Mouse (Mus musculus): Measurements from ENCODE around the gene Zfand3. TPM values are rescaled to one million over a fixed set of nuclear protein-coding genes. Genes with fewer than 3 reads are reported as not detected.

Zfand3 gene
- polyA plus RNA-seq, 2 experiments, result 9.6 to 19.2 TPM

DNA sequence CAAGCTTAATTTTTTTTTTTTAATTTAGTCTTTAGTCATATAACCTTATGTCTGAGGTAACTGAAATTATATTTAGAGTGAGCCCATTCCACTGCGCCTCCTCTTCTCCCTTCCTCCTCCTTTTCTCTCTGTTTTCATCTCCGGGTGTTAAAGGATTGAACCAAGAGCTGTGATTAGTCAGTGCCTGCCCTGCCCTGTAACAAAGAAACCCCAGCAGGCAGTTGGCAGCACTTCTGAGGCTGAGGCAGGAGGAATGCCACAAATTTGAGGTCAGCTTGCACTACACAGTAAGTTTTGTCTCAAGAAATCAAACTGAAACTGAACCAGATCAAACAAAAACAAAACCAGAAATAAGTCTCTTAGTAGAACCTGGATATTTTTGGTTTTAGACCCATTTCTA lies 49.3 kb downstream of the Zfand3 start:
- 80% methylated on average over 2 of the region's 2 CpGs for WGBS (ENCODE audit: insufficient replicate concordance)
- Histone ChIP-seq H3K9ac (replicated peaks) (no peak overlapping the region), H3K27me3 (ENCODE audit: control insufficient read depth, insufficient read depth, low read length) (no peaks in the 10 kb centered on the region), H3K4me1 (replicated peaks; ENCODE audit: control insufficient read depth in 2 of 2, insufficient read depth in 2 of 2, low read length in 1 of 2) (peaks cover 0 to 4% of the 10 kb centered on the region in 2 experiments; a peak in 3 of 4 replicates), H3K9me3 (ENCODE audit: control insufficient read depth, low read length) (no peaks in the 10 kb centered on the region), H3K36me3 (replicated peaks; ENCODE audit: control insufficient read depth, insufficient read depth, low read depth) (no peaks in the 10 kb centered on the region), H3K4me2 (ENCODE audit: low read depth) (no peak overlapping the region), H3K4me3 (ENCODE audit: insufficient read depth in 1 of 2, low read depth in 2 of 2, low read length in 2 of 2) (no peak overlapping the region), H3K27ac (no peak overlapping the region)
- ATAC-seq (ENCODE audit: insufficient read depth) (no peak), DNase-seq (ENCODE audit: low read depth in 3 of 3, low spot score in 3 of 3) (no peak)
- no peak for TF ChIP-seq EP300 (IDR thresholded peaks at IDR 0.05; ENCODE audit: low read depth)
- no peak for TF ChIP-seq CTCF (IDR thresholded peaks at IDR 0.05; ENCODE audit: low read depth)

DNA sequence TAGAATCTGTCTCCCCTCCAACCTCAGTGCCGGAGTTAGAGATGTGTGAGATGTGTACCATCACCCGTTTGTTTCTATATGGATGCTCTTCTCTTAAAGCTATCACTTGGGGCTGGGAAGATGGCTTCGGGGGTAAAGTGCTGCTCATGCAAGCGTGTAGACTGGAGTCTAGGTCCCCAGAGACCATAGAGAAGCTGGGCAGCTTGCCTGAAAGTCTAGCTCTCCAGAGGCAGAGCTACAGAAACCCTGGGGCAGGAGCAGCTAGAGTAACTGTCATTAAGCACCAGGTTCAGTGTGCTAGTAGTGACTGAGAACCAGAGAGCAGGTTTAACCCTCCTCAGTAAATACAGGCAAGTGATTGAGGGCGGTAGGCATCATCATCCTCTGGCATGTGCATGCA lies 51.7 kb downstream of the Zfand3 start:
- Histone ChIP-seq H3K36me3 (replicated peaks; ENCODE audit: control insufficient read depth, insufficient read depth, low read depth) (no peaks in the 10 kb centered on the region), H3K4me2 (ENCODE audit: low read depth) (no peak overlapping the region), H3K9ac (replicated peaks) (no peak overlapping the region), H3K27ac (no peak overlapping the region), H3K4me1 (replicated peaks; ENCODE audit: control insufficient read depth in 2 of 2, insufficient read depth in 2 of 2, low read length in 1 of 2) (peaks cover 0 to 6% of the 10 kb centered on the region in 2 experiments; a peak in 3 of 4 replicates), H3K27me3 (ENCODE audit: control insufficient read depth, insufficient read depth, low read length) (no peaks in the 10 kb centered on the region), H3K9me3 (ENCODE audit: control insufficient read depth, low read length) (no peaks in the 10 kb centered on the region), H3K4me3 (ENCODE audit: insufficient read depth in 1 of 2, low read depth in 2 of 2, low read length in 2 of 2) (no peak overlapping the region)
- TF ChIP-seq EP300 (IDR thresholded peaks at IDR 0.05; ENCODE audit: low read depth) (no peak), CTCF (IDR thresholded peaks at IDR 0.05; ENCODE audit: low read depth) (no peak)
- DNase-seq (ENCODE audit: low read depth in 3 of 3, low spot score in 3 of 3), result no peak
- no peak for ATAC-seq (ENCODE audit: insufficient read depth)
- WGBS (ENCODE audit: insufficient replicate concordance), result 80% methylated on average over 5 of the region's 5 CpGs

DNA sequence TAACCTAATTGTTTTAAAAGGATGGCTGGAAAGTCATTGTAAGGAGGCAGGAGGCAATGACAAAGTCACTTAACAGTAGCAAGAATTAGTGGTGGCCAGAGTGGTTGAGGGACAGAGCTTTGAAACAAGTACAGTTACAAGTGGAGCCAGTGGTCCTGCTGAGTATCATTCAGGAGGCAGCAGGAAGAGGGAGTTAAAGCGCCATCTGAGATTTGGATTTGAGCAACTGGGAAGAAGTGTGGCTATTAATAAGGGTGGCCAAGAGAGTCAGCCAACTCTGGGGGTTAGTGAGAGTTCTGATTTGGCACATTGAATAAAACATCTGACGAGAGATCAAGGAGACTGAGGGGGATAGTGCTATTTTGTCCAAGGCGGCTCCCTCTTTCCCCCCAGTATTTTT lies 54.1 kb downstream of the Zfand3 start:
- 76% methylated on average over 3 of the region's 3 CpGs for WGBS (ENCODE audit: insufficient replicate concordance)
- no peak for DNase-seq (ENCODE audit: low read depth in 3 of 3, low spot score in 3 of 3)
- TF ChIP-seq EP300 (IDR thresholded peaks at IDR 0.05; ENCODE audit: low read depth) (no peak), CTCF (IDR thresholded peaks at IDR 0.05; ENCODE audit: low read depth) (no peak)

DNA sequence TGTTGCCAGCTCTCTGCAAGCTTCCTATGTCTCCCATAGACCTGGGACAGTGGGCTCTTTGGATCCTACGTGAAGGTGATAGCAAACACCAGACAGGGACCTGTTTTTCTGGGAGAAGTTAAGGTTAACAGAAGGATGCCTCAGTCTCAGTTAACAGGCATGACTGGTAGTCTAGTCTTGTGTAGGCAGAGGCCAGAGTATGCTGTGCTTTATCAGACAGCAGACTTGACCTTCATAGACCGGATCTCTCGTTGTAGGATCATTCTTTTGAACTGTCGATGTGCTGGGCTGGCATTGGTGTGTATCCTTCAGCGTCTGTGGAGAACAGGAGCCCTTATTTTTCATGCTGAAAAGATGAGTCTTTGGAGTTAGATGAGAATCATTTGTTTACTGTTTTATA lies 54.5 kb downstream of the Zfand3 start:
- DNase-seq (ENCODE audit: low read depth in 3 of 3, low spot score in 3 of 3) (no peak), ATAC-seq (ENCODE audit: insufficient read depth) (no peak)
- no peak overlapping the region for H3K4me2 ChIP-seq (ENCODE audit: low read depth)
- no peak overlapping the region for H3K4me3 ChIP-seq (ENCODE audit: insufficient read depth in 1 of 2, low read depth in 2 of 2, low read length in 2 of 2)
- TF ChIP-seq EP300 (IDR thresholded peaks at IDR 0.05; ENCODE audit: low read depth), result no peak
- TF ChIP-seq CTCF (IDR thresholded peaks at IDR 0.05; ENCODE audit: low read depth), result no peak
- H3K9me3 ChIP-seq (ENCODE audit: control insufficient read depth, low read length), result no peaks in the 10 kb centered on the region
- no peak overlapping the region for H3K27ac ChIP-seq
- no peak overlapping the region for H3K9ac ChIP-seq (replicated peaks)
- no peaks in the 10 kb centered on the region for H3K36me3 ChIP-seq (replicated peaks; ENCODE audit: control insufficient read depth, insufficient read depth, low read depth)
- WGBS (ENCODE audit: insufficient replicate concordance), result 74% methylated on average over 5 of the region's 5 CpGs
- H3K27me3 ChIP-seq (ENCODE audit: control insufficient read depth, insufficient read depth, low read length), result no peaks in the 10 kb centered on the region
- peaks cover 4 to 7% of the 10 kb centered on the region in 2 experiments for H3K4me1 ChIP-seq (replicated peaks; ENCODE audit: control insufficient read depth in 2 of 2, insufficient read depth in 2 of 2, low read length in 1 of 2)

More for the DNA sequence above, 54.1 kb downstream of the Zfand3 start:
- no peak overlapping the region for H3K4me2 ChIP-seq (ENCODE audit: low read depth)
- no peak for ATAC-seq (ENCODE audit: insufficient read depth)
- H3K27me3 ChIP-seq (ENCODE audit: control insufficient read depth, insufficient read depth, low read length), result no peaks in the 10 kb centered on the region
- peaks cover 0 to 6% of the 10 kb centered on the region in 2 experiments; a peak in 3 of 4 replicates for H3K4me1 ChIP-seq (replicated peaks; ENCODE audit: control insufficient read depth in 2 of 2, insufficient read depth in 2 of 2, low read length in 1 of 2)
- no peak overlapping the region for H3K27ac ChIP-seq
- no peak overlapping the region for H3K9ac ChIP-seq (replicated peaks)
- no peaks in the 10 kb centered on the region for H3K9me3 ChIP-seq (ENCODE audit: control insufficient read depth, low read length)
- no peak overlapping the region for H3K4me3 ChIP-seq (ENCODE audit: insufficient read depth in 1 of 2, low read depth in 2 of 2, low read length in 2 of 2)
- H3K36me3 ChIP-seq (replicated peaks; ENCODE audit: control insufficient read depth, insufficient read depth, low read depth), result no peaks in the 10 kb centered on the region

DNA sequence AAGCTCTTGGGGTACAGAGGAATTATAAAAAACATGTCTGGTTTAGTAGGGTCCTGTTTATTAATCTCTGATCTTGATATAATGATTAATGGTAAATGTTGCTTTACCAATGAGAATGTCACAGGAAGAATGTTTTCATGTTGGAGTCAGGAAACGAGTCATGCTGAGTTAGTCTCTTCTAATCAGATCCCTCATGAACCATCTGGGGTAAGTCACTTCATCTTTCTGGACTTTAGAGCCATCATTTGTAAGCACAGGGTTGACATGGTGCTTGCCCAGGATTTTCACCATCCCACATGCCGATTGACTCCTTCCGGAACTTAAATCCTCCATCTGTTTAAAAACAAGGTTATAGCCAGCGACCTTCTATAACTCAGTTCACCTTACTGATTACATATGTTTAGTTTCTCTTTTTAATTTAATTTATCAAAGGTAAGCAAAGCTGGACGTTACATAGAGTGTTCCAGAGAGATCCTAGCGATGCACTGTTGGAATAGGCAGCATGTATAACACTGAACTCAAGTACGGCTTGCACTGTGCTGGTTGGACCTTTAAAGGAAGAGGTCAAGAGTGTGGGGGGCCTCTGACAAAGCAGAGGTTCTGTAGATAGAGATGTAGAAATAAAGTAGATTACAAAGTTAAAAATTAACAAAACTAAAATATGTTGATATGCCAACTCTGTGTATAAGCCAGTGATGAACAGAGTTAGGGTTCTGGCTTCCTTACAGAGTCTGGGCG lies 56.7 kb downstream of the Zfand3 start:
- WGBS (ENCODE audit: insufficient replicate concordance), result 77% methylated on average over 8 of the region's 8 CpGs
- Histone ChIP-seq H3K4me1 (replicated peaks; ENCODE audit: control insufficient read depth in 2 of 2, insufficient read depth in 2 of 2, low read length in 1 of 2) (peaks cover 4 to 8% of the 10 kb centered on the region in 2 experiments), H3K9ac (replicated peaks) (no peak overlapping the region), H3K4me3 (ENCODE audit: insufficient read depth in 1 of 2, low read depth in 2 of 2, low read length in 2 of 2) (no peak overlapping the region), H3K27ac (no peak overlapping the region), H3K27me3 (ENCODE audit: control insufficient read depth, insufficient read depth, low read length) (no peaks in the 10 kb centered on the region), H3K36me3 (replicated peaks; ENCODE audit: control insufficient read depth, insufficient read depth, low read depth) (no peaks in the 10 kb centered on the region), H3K9me3 (ENCODE audit: control insufficient read depth, low read length) (no peaks in the 10 kb centered on the region), H3K4me2 (ENCODE audit: low read depth) (no peak overlapping the region)
- ATAC-seq (ENCODE audit: insufficient read depth), result no peak
- no peak for TF ChIP-seq CTCF (IDR thresholded peaks at IDR 0.05; ENCODE audit: low read depth)
- TF ChIP-seq EP300 (IDR thresholded peaks at IDR 0.05; ENCODE audit: low read depth), result no peak
- DNase-seq (ENCODE audit: low read depth in 3 of 3, low spot score in 3 of 3), result no peak

All from liver, embryonic 14.5 days (tissue).